Mouse (Mus musculus) CD4-positive naive resting alpha-beta T cell, adult 76 days (primary cell): ENCODE measurements around the gene Pced1a. TPM values are rescaled to one million over a fixed set of nuclear protein-coding genes. Genes with fewer than 3 reads are reported as not detected.

Experiments used
- total RNA-seq: library from RNA; stranded (reverse); gene quantifications from one replicate; pipeline ENCODE4 v1.2.4, GENCODE M21; 2023

Gene Pced1a
- total RNA-seq, result 21.5 TPM

GRCm38 (mm10) chr2:130424126-130424853 is at the start of gene Pced1a, which contains the start of gene Vps16:
TSS of gene Pced1a (minus strand) at chr2:130424701.
TSS of gene Vps16 (plus strand) at chr2:130424339.

GRCm38 (mm10) chr2:130449794-130450433 is 25.4 kb upstream of the Pced1a start, which contains the start of gene Ptpra:
TSS of gene Ptpra (plus strand) at chr2:130450278.

GRCm38 (mm10) chr2:130406178-130406577 is 18.3 kb downstream of the Pced1a start, which contains the start of gene Tmem239:
TSS of gene Tmem239 (plus strand) at chr2:130406478.

GRCm38 (mm10) chr2:130404939-130405338 is 19.6 kb downstream of the Pced1a start, which contains the start of the genes Gm28372 and 1700020A23Rik:
TSS of gene Gm28372 (plus strand) at chr2:130405239.
TSS of gene 1700020A23Rik (plus strand) at chr2:130405259.

GRCm38 (mm10) chr2:130397186-130397985 is 27.1 kb downstream of the Pced1a start, which contains the start of gene Cpxm1:
TSS of gene Cpxm1 (minus strand) at chr2:130397574.

Other genes with a start within 250 kb of the Pced1a start
- 191 TPM for gene Snrpb, start 245.3 kb downstream of the Pced1a start, total RNA-seq
- not detected for gene Tmc2, start 229.5 kb downstream of the Pced1a start, total RNA-seq
- 365 TPM for gene Nop56, start 150.3 kb downstream of the Pced1a start, total RNA-seq
- 104 TPM for gene Idh3b, start 140.2 kb downstream of the Pced1a start, total RNA-seq
- not detected for gene Ebf4, start 129.5 kb downstream of the Pced1a start, total RNA-seq
- gene Cpxm1, start 27.1 kb downstream of the Pced1a start, total RNA-seq, result 0.35 TPM
- not detected for gene Gm28372, start 19.5 kb downstream of the Pced1a start, total RNA-seq
- not detected for gene 1700020A23Rik, start 19.4 kb downstream of the Pced1a start, total RNA-seq
- gene Tmem239, start 18.2 kb downstream of the Pced1a start, total RNA-seq, result not detected
- 129 TPM for gene Vps16, start 362 bp downstream of the Pced1a start, total RNA-seq
- 132 TPM for gene Ptpra, start 25.6 kb upstream of the Pced1a start, total RNA-seq
- 52.1 TPM for gene Mrps26, start 139.0 kb upstream of the Pced1a start, total RNA-seq
- not detected for gene Oxt, start 151.5 kb upstream of the Pced1a start, total RNA-seq
- gene Avp, start 157.9 kb upstream of the Pced1a start, total RNA-seq, result not detected
- 4.5 TPM for gene Fastkd5, start 205.3 kb upstream of the Pced1a start, total RNA-seq
- gene Ubox5, start 205.3 kb upstream of the Pced1a start, total RNA-seq, result 2.7 TPM
- 5.4 TPM for gene Lzts3, start 218.1 kb upstream of the Pced1a start, total RNA-seq
- gene Ddrgk1, start 240.0 kb upstream of the Pced1a start, total RNA-seq, result 146 TPM
- gene Itpa, start 242.9 kb upstream of the Pced1a start, total RNA-seq, result 10.3 TPM